Mouse (Mus musculus): ENCODE results near the gene Fam180a. TPM values are rescaled to one million over a fixed set of nuclear protein-coding genes. Genes with fewer than 3 reads are reported as not detected.

The Fam180a gene
- polyA plus RNA-seq, 1 experiment from 2014 or later, result not detected

DNA sequence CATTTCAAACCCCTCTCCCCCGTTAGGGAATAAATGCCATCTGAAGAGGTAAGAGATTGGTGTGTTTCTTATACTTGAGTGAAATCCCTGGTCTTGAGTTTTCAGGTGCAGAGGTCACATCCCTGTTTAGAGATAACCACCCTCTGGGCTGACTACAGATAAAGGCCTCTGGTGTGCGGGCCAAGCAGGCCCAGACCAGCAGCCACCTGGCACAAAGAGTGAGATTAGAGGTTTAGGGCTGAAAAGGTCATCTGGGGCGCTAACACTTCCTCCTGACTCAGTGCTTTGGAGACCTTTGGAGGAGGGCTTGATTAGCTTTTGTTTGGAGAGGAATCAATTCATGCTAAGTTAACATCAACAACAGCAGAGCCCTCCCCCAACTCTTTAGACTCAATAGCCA is 7.7 kb upstream of the Fam180a start:
- no peak overlapping the region for H3K9ac ChIP-seq (replicated peaks; ENCODE audit: low read length)
- no peak for ATAC-seq (replicated peaks; ENCODE audit: insufficient number of reproducible peaks, low FRiP score, low TSS enrichment, low read depth)

DNA sequence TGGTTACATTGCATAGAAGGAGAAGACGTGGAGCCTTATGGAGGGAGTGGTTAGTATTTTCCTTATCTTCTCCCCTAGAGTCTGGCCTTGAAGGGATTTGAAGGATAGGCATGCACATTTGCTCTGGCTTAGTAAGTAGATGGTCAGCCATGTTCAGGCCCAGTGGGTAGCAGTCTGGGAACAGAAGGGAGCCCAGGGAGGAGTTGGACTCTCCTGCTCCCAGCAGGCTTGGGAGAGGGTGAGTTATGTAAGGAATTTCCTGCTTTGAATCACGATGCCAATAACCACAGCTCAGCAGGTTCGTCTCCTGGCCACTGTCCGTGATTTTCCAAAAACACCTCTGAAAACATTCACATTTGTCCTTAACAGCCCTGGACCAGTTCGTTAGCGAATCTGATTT is 4.9 kb upstream of the Fam180a start:
- no peaks in the 10 kb centered on the region for H3K9me3 ChIP-seq (replicated peaks; ENCODE audit: control insufficient read depth, low read length)
- H3K4me2 ChIP-seq (ENCODE audit: low read depth, low read length), result no peak overlapping the region
- no peak overlapping the region; the same call in 1 of the 2 replicates for H3K27ac ChIP-seq (replicated peaks; ENCODE audit: low read depth, low read length)
- 50% methylated on average over 6 of the region's 6 CpGs for WGBS
- H3K9ac ChIP-seq (replicated peaks; ENCODE audit: low read length), result no peak overlapping the region
- no peak overlapping the region for H3K4me3 ChIP-seq (ENCODE audit: low read depth, low read length)
- ATAC-seq (replicated peaks; ENCODE audit: insufficient number of reproducible peaks, low FRiP score, low TSS enrichment, low read depth) (no peak), DNase-seq (ENCODE audit: low spot score) (no peak)
- no peaks in the 10 kb centered on the region for H3K27me3 ChIP-seq (ENCODE audit: control insufficient read depth, insufficient read depth, low read length)
- H3K4me1 ChIP-seq (ENCODE audit: control insufficient read depth, insufficient read depth, low read length), result no peaks in the 10 kb centered on the region
- no peaks in the 10 kb centered on the region for H3K36me3 ChIP-seq (replicated peaks; ENCODE audit: control insufficient read depth, insufficient read depth, low read depth, low read length)

More for the DNA sequence above, 7.7 kb upstream of the Fam180a start:
- Histone ChIP-seq H3K27ac (replicated peaks; ENCODE audit: low read depth, low read length) (no peak overlapping the region), H3K4me1 (ENCODE audit: control insufficient read depth, insufficient read depth, low read length) (no peaks in the 10 kb centered on the region), H3K4me3 (ENCODE audit: low read depth, low read length) (no peak overlapping the region), H3K4me2 (ENCODE audit: low read depth, low read length) (no peak overlapping the region), H3K36me3 (replicated peaks; ENCODE audit: control insufficient read depth, insufficient read depth, low read depth, low read length) (no peaks in the 10 kb centered on the region), H3K9me3 (replicated peaks; ENCODE audit: control insufficient read depth, low read length) (no peaks in the 10 kb centered on the region), H3K27me3 (ENCODE audit: control insufficient read depth, insufficient read depth, low read length) (no peaks in the 10 kb centered on the region)
- 33% methylated on average over 3 of the region's 3 CpGs for WGBS
- no peak for DNase-seq (ENCODE audit: low spot score)

DNA sequence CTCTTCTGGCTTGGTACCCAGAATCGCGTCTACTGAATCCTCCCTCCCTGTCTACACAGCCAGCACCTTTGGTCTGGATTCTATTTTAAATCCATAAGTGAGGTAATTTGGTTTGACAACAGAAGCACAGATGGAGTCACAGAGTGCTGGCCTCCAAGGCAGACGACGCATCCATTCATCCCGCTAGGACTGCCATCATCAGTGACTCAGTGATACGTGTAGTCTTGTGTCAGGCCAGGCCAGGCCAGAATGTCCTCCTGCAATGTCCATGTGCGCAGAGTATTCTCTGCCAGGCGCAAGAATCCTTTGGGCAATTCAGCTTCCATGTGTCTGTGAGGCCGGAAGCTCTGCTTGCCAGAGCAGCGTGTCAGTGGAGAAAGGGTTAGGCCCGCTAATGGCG is 4.0 kb upstream of the Fam180a start:
- Histone ChIP-seq H3K27me3 (ENCODE audit: control insufficient read depth, insufficient read depth, low read length) (no peaks in the 10 kb centered on the region), H3K36me3 (replicated peaks; ENCODE audit: control insufficient read depth, insufficient read depth, low read depth, low read length) (no peaks in the 10 kb centered on the region), H3K4me1 (ENCODE audit: control insufficient read depth, insufficient read depth, low read length) (no peaks in the 10 kb centered on the region), H3K9me3 (replicated peaks; ENCODE audit: control insufficient read depth, low read length) (no peaks in the 10 kb centered on the region), H3K27ac (replicated peaks; ENCODE audit: low read depth, low read length) (no peak overlapping the region), H3K4me2 (ENCODE audit: low read depth, low read length) (no peak overlapping the region), H3K4me3 (ENCODE audit: low read depth, low read length) (no peak overlapping the region), H3K9ac (replicated peaks; ENCODE audit: low read length) (no peak overlapping the region)
- ATAC-seq (replicated peaks; ENCODE audit: insufficient number of reproducible peaks, low FRiP score, low TSS enrichment, low read depth), result no peak
- WGBS, result 93% methylated on average over 12 of the region's 12 CpGs
- DNase-seq (ENCODE audit: low spot score), result no peak

DNA sequence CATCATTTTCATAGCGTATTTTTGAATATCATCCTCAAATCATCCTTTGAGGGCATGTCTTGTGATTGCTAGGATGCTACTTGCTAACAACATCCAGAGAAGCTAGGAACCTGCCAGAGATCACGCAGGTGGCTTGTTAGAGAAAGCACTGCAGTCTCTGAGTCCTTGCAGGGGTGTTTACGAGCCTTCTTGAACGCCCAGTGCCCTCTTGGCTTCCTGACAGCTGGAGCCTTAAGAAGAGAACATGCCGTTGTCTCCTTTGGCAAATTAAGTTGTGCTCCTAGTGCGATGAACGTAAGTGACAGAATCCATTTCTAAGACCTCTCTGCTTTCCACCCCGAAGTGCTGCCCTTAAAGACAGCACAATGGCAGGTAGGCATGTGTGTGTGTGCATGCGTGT is 1.6 kb downstream of the Fam180a start:
- no peaks in the 10 kb centered on the region for H3K36me3 ChIP-seq (replicated peaks; ENCODE audit: control insufficient read depth, insufficient read depth, low read depth, low read length)
- no peak overlapping the region for H3K27ac ChIP-seq (replicated peaks; ENCODE audit: low read depth, low read length)
- DNase-seq (ENCODE audit: low spot score) (no peak), ATAC-seq (replicated peaks; ENCODE audit: insufficient number of reproducible peaks, low FRiP score, low TSS enrichment, low read depth) (no peak)
- H3K4me3 ChIP-seq (ENCODE audit: low read depth, low read length), result no peak overlapping the region
- no peak overlapping the region for H3K4me2 ChIP-seq (ENCODE audit: low read depth, low read length)
- no peaks in the 10 kb centered on the region for H3K27me3 ChIP-seq (ENCODE audit: control insufficient read depth, insufficient read depth, low read length)
- H3K4me1 ChIP-seq (ENCODE audit: control insufficient read depth, insufficient read depth, low read length), result no peaks in the 10 kb centered on the region
- no peaks in the 10 kb centered on the region for H3K9me3 ChIP-seq (replicated peaks; ENCODE audit: control insufficient read depth, low read length)
- WGBS, result 81% methylated on average over 9 of the region's 9 CpGs
- H3K9ac ChIP-seq (replicated peaks; ENCODE audit: low read length), result no peak overlapping the region

DNA sequence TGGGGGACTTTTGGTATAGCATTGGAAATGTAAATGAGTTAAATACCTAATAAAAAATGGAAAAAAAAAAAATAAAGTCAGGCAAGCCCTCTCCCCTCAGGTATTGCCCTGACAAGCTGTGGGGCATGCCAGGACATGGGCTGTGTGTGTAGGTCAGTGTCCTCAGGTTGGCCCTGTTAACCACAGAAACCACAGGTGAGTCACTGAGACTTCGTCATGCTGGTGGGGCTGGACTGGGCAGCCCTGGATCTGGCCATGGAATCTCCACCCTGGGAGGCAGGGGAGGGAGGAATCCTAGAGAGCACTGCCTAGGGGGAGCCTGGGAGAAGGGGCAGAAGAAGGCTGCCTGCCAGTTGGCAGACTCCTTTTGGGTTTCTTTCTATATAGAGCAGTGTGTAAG is 2.9 kb downstream of the Fam180a start:
- Histone ChIP-seq H3K4me3 (ENCODE audit: low read depth, low read length) (no peak overlapping the region), H3K4me1 (ENCODE audit: control insufficient read depth, insufficient read depth, low read length) (no peaks in the 10 kb centered on the region), H3K27me3 (ENCODE audit: control insufficient read depth, insufficient read depth, low read length) (no peaks in the 10 kb centered on the region), H3K4me2 (ENCODE audit: low read depth, low read length) (no peak overlapping the region), H3K27ac (replicated peaks; ENCODE audit: low read depth, low read length) (no peak overlapping the region), H3K36me3 (replicated peaks; ENCODE audit: control insufficient read depth, insufficient read depth, low read depth, low read length) (no peaks in the 10 kb centered on the region), H3K9ac (replicated peaks; ENCODE audit: low read length) (no peak overlapping the region), H3K9me3 (replicated peaks; ENCODE audit: control insufficient read depth, low read length) (no peaks in the 10 kb centered on the region)
- DNase-seq (ENCODE audit: low spot score), result no peak
- WGBS, result 65% methylated on average over 1 of the region's 1 CpGs
- no peak for ATAC-seq (replicated peaks; ENCODE audit: insufficient number of reproducible peaks, low FRiP score, low TSS enrichment, low read depth)

DNA sequence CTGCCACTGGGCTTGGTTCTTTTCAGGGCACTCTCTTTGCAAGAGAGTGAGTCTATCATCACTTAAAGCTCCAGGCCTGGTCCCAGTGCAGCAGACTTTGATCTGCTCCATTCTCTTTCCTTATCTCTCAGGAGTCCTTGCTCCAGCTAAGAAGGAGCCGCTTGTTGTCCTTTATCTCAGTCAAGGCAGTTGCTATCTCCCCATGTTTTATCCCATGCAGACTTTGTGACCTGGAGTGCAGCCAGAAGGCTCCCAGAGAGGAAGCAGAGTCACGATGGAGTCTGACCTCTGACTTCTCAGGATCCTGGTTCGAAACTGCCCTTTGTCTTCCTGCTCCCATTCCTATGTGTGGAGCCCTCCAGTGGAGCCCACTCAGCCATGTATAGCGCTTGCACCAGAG is 4.8 kb downstream of the Fam180a start:
- WGBS, result 71% methylated on average over 4 of the region's 4 CpGs
- Histone ChIP-seq H3K4me1 (ENCODE audit: control insufficient read depth, insufficient read depth, low read length) (no peaks in the 10 kb centered on the region), H3K36me3 (replicated peaks; ENCODE audit: control insufficient read depth, insufficient read depth, low read depth, low read length) (no peaks in the 10 kb centered on the region), H3K4me2 (ENCODE audit: low read depth, low read length) (no peak overlapping the region), H3K27me3 (ENCODE audit: control insufficient read depth, insufficient read depth, low read length) (no peaks in the 10 kb centered on the region), H3K27ac (replicated peaks; ENCODE audit: low read depth, low read length) (no peak overlapping the region), H3K9ac (replicated peaks; ENCODE audit: low read length) (no peak overlapping the region), H3K4me3 (ENCODE audit: low read depth, low read length) (no peak overlapping the region), H3K9me3 (replicated peaks; ENCODE audit: control insufficient read depth, low read length) (no peaks in the 10 kb centered on the region)
- ATAC-seq (replicated peaks; ENCODE audit: insufficient number of reproducible peaks, low FRiP score, low TSS enrichment, low read depth) (no peak), DNase-seq (ENCODE audit: low spot score) (no peak)

DNA sequence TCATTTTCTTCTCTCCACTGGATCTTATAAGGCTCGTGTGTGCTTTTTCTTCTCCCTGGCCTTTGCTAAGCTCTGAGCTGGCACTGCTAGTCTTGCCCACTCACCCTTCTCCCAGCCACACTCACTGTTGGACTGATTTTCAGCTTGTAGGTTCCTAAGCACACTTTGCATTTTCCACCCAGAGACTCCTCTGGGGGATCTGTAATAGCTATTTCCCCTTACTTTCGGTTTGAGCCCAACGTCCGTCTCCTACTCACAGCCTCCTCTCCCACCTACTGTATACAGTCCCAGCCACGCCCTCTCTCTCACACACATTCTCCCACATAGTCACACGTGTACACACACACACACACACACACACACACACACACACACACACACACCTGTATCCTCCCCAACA is 6.1 kb downstream of the Fam180a start:
- WGBS, result 82% methylated on average over 6 of the region's 6 CpGs
- no peak for DNase-seq (ENCODE audit: low spot score)

DNA sequence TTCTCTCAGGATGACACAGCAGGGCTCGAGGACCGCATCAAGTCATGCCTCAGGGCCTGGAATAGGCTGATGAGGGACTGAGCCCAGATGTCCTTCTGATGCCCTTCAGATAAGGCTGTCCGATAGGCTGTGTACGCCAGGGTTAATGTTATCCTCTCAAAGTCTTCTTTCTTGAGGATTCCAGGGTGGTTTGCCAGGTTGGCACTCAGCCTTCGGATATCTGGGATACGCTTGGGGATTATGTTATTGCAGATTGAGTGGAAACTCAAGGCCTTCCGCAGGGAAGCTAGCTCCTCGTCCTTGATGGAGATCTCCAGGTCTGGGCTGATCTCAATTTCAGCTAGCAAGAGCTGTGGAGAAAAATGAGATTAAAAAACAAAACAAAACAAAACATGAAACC is 12.4 kb downstream of the Fam180a start:
- H3K9ac ChIP-seq (replicated peaks; ENCODE audit: low read length), result no peak overlapping the region
- DNase-seq (ENCODE audit: low spot score) (no peak), ATAC-seq (replicated peaks; ENCODE audit: insufficient number of reproducible peaks, low FRiP score, low TSS enrichment, low read depth) (no peak)
- no peak overlapping the region for H3K4me2 ChIP-seq (ENCODE audit: low read depth, low read length)
- no peaks in the 10 kb centered on the region for H3K9me3 ChIP-seq (replicated peaks; ENCODE audit: control insufficient read depth, low read length)
- no peak overlapping the region for H3K4me3 ChIP-seq (ENCODE audit: low read depth, low read length)
- H3K27ac ChIP-seq (replicated peaks; ENCODE audit: low read depth, low read length), result no peak overlapping the region
- no peaks in the 10 kb centered on the region for H3K4me1 ChIP-seq (ENCODE audit: control insufficient read depth, insufficient read depth, low read length)
- no peaks in the 10 kb centered on the region for H3K27me3 ChIP-seq (ENCODE audit: control insufficient read depth, insufficient read depth, low read length)
- 87% methylated on average over 8 of the region's 8 CpGs for WGBS
- no peaks in the 10 kb centered on the region for H3K36me3 ChIP-seq (replicated peaks; ENCODE audit: control insufficient read depth, insufficient read depth, low read depth, low read length)

More for the DNA sequence above, 6.1 kb downstream of the Fam180a start:
- no peaks in the 10 kb centered on the region for H3K36me3 ChIP-seq (replicated peaks; ENCODE audit: control insufficient read depth, insufficient read depth, low read depth, low read length)
- no peak overlapping the region for H3K9ac ChIP-seq (replicated peaks; ENCODE audit: low read length)
- no peak for ATAC-seq (replicated peaks; ENCODE audit: insufficient number of reproducible peaks, low FRiP score, low TSS enrichment, low read depth)
- H3K4me1 ChIP-seq (ENCODE audit: control insufficient read depth, insufficient read depth, low read length), result no peaks in the 10 kb centered on the region
- H3K4me2 ChIP-seq (ENCODE audit: low read depth, low read length), result no peak overlapping the region
- H3K27me3 ChIP-seq (ENCODE audit: control insufficient read depth, insufficient read depth, low read length), result no peaks in the 10 kb centered on the region
- no peak overlapping the region for H3K27ac ChIP-seq (replicated peaks; ENCODE audit: low read depth, low read length)
- H3K9me3 ChIP-seq (replicated peaks; ENCODE audit: control insufficient read depth, low read length), result no peaks in the 10 kb centered on the region
- H3K4me3 ChIP-seq (ENCODE audit: low read depth, low read length), result no peak overlapping the region
